Mouse (Mus musculus) E14TG2a.4 (cell line): ENCODE measurements around the gene Cxadr.

Experiments
- CTCF ChIP-seq: conservative IDR thresholded peaks from 2 replicates; pipeline ENCODE4 v1.5.1; 2014; ENCODE audit warnings: low read length
- NANOG ChIP-seq: IDR thresholded peaks from 2 replicates; pipeline ENCODE4 v1.6.1; 2014; ENCODE audit warnings: borderline replicate concordance, low read length, mixed read lengths
- POU5F1 ChIP-seq: IDR thresholded peaks from 2 replicates; pipeline ENCODE4 v1.6.1; 2014; ENCODE audit warnings: low read length, borderline replicate concordance

GRCm38 (mm10) chr16:78373743-78374142 lies 72.5 kb downstream of the Cxadr start:
- TF ChIP-seq CTCF: no peak
- TF ChIP-seq NANOG: no peak
- TF ChIP-seq POU5F1: no peak
